ENCODE assay signal across 14 mouse cellular contexts in genomic region chr7:49699107-49700023, GRCm38 (mm10). TPM values are rescaled to one million over a fixed set of nuclear protein-coding genes. Genes with fewer than 3 reads are reported as not detected.
A peak's percentile ranks its signal among the peaks of the same experiment; 100 is the strongest.
DNase-seq lines count a peak whose midpoint lies in the region; ATAC-seq and TF ChIP-seq lines count a peak whose summit lies in the region.
"Had no signal": no experiment of that assay in that cellular context is flagged by ENCODE, and none has a peak within 500 bp of the region (broad histone marks: within the 10 kb centered on the region; RNA-seq: fewer than 3 reads in every experiment).

No protein-coding gene starts in this region.

- DNase-seq in neural tube, embryonic 10.5 days (ENCODE audit: extremely low spot score, low spot score), result no peak
- DNase-seq in hindbrain, postnatal 0 days (ENCODE audit: low spot score), result peak; percentile 37
- no peak for DNase-seq in gastrocnemius, adult 2 months
- DNase-seq in B cell, adult 2 months, result no peak
- DNase-seq: adrenal gland, adult 2 months; heart, adult 18-20 months; heart, postnatal 10 days; kidney, adult 11 months; thymus, postnatal 36 days had no signal

- no peak overlapping the region for H3K4me3 ChIP-seq in neural tube, embryonic 12.5 days
- no peak overlapping the region for H3K4me3 ChIP-seq in forebrain, embryonic 13.5 days
- H3K4me3 ChIP-seq in hindbrain, postnatal 0 days (ENCODE audit: low read length), result no peak overlapping the region
- H3K4me3 ChIP-seq in gastrocnemius, adult 2 months, result no peak overlapping the region
- no peak overlapping the region for H3K4me3 ChIP-seq in liver, embryonic 12.5 days
- H3K4me3 ChIP-seq: lung, embryonic 15.5 days had no signal

- H3K36me3 ChIP-seq in neural tube, embryonic 12.5 days, result no peaks in the 10 kb centered on the region
- H3K36me3 ChIP-seq in forebrain, embryonic 13.5 days (ENCODE audit: poor library complexity, severe bottlenecking), result no peaks in the 10 kb centered on the region
- no peaks in the 10 kb centered on the region for H3K36me3 ChIP-seq in hindbrain, postnatal 0 days (ENCODE audit: insufficient read depth, low read length)
- H3K36me3 ChIP-seq in liver, embryonic 12.5 days, result no peaks in the 10 kb centered on the region
- H3K36me3 ChIP-seq: lung, embryonic 15.5 days had no signal

- ATAC-seq in neural tube, embryonic 12.5 days (ENCODE audit: low FRiP score, low read depth), result peak; percentile 74
- ATAC-seq in forebrain, embryonic 13.5 days, result peak; percentile 75
- peak; percentile 75 for ATAC-seq in hindbrain, postnatal 0 days
- no peak for ATAC-seq in liver, embryonic 12.5 days
- ATAC-seq: CD4-positive, CD25-positive, alpha-beta regulatory T cell, adult 4 months had no signal

- intact Hi-C loops in gastrocnemius, adult 2 months (cut with DNase I), result no loop called here

- H3K4me2 ChIP-seq in neural tube, embryonic 12.5 days (replicated peaks), result no peak overlapping the region
- peak overlapping the region; percentile 27 for H3K4me2 ChIP-seq in forebrain, embryonic 13.5 days
- H3K4me2 ChIP-seq in hindbrain, postnatal 0 days (ENCODE audit: low read depth, low read length), result no peak overlapping the region
- no peak overlapping the region for H3K4me2 ChIP-seq in liver, embryonic 12.5 days
- H3K4me2 ChIP-seq: lung, embryonic 15.5 days had no signal

- no peak overlapping the region for H3K27ac ChIP-seq in neural tube, embryonic 12.5 days
- H3K27ac ChIP-seq in forebrain, embryonic 13.5 days, result no peak overlapping the region
- no peak overlapping the region for H3K27ac ChIP-seq in hindbrain, postnatal 0 days
- H3K27ac ChIP-seq in gastrocnemius, adult 2 months, result no peak overlapping the region
- H3K27ac ChIP-seq in liver, embryonic 12.5 days, result no peak overlapping the region
- H3K27ac ChIP-seq: lung, embryonic 15.5 days had no signal

- peaks cover 92% of the 10 kb centered on the region for H3K27me3 ChIP-seq in neural tube, embryonic 12.5 days (replicated peaks)
- peaks cover 89% of the 10 kb centered on the region for H3K27me3 ChIP-seq in forebrain, embryonic 13.5 days
- peaks cover 82% of the 10 kb centered on the region for H3K27me3 ChIP-seq in hindbrain, postnatal 0 days (ENCODE audit: insufficient read depth, low read length)
- no peaks in the 10 kb centered on the region for H3K27me3 ChIP-seq in liver, embryonic 12.5 days (replicated peaks)
- H3K27me3 ChIP-seq: lung, embryonic 15.5 days had no signal

- 13% methylated on average over 13 of the region's 13 CpGs for WGBS in neural tube, embryonic 12.5 days
- WGBS in forebrain, embryonic 13.5 days, result 4% methylated on average over 13 of the region's 13 CpGs
- 14% methylated on average over 13 of the region's 13 CpGs for WGBS in hindbrain, postnatal 0 days
- 76% methylated on average over 13 of the region's 13 CpGs for WGBS in liver, embryonic 12.5 days (ENCODE audit: insufficient replicate concordance)

- no peak for TF ChIP-seq CTCF in hindbrain, postnatal 0 days (IDR thresholded peaks at IDR 0.05; ENCODE audit: low read depth)
- TF ChIP-seq CTCF in gastrocnemius, adult 2 months (IDR thresholded peaks at IDR 0.05), result no peak

- no peaks in the 10 kb centered on the region for H3K9me3 ChIP-seq in neural tube, embryonic 12.5 days
- H3K9me3 ChIP-seq in forebrain, embryonic 13.5 days (replicated peaks), result no peaks in the 10 kb centered on the region
- no peaks in the 10 kb centered on the region for H3K9me3 ChIP-seq in hindbrain, postnatal 0 days (ENCODE audit: low read length)
- H3K9me3 ChIP-seq in liver, embryonic 12.5 days (replicated peaks), result no peaks in the 10 kb centered on the region
- H3K9me3 ChIP-seq: lung, embryonic 15.5 days had no signal

- H3K4me1 ChIP-seq in neural tube, embryonic 12.5 days, result peaks cover 14% of the 10 kb centered on the region; the same call in 1 of the 2 replicates
- peaks cover 44% of the 10 kb centered on the region for H3K4me1 ChIP-seq in forebrain, embryonic 13.5 days
- no peaks in the 10 kb centered on the region for H3K4me1 ChIP-seq in hindbrain, postnatal 0 days (ENCODE audit: insufficient read depth, low read length)
- H3K4me1 ChIP-seq in liver, embryonic 12.5 days, result no peaks in the 10 kb centered on the region

- H3K9ac ChIP-seq in neural tube, embryonic 12.5 days, result no peak overlapping the region
- H3K9ac ChIP-seq in forebrain, embryonic 13.5 days, result no peak overlapping the region
- H3K9ac ChIP-seq in hindbrain, postnatal 0 days (replicated peaks; ENCODE audit: low read length), result no peak overlapping the region
- H3K9ac ChIP-seq in liver, embryonic 12.5 days, result no peak overlapping the region
- H3K9ac ChIP-seq: lung, embryonic 15.5 days had no signal

RNA-seq across cellular contexts. Expression of gene Htatip2, which starts 59.5 kb away (rescaled TPM):
- 4.5 and 4.9 TPM in 2 replicates for polyA plus RNA-seq in neural tube, embryonic 12.5 days (2016; fragmentation: Nextera tagmentation; extraction: Ambion mirVana)
- 1.7 and 2.3 TPM in 2 replicates for polyA plus RNA-seq in forebrain, embryonic 13.5 days (2015; fragmentation: Nextera tagmentation; extraction: Ambion mirVana)
- 1.5 TPM in 1 of 2 replicates, not detected in the other for total RNA-seq in hindbrain, postnatal 0 days (2014; rRNA removed)
- polyA plus RNA-seq in hindbrain, postnatal 0 days (2015; fragmentation: Nextera tagmentation; extraction: Ambion mirVana), result 7.1 and 8.5 TPM in 2 replicates
- 1 to 10 TPM; 3.9 to 4.0 TPM for total RNA-seq in gastrocnemius, adult 2 months (2021)
- 37.0 and 37.7 TPM in 2 replicates for polyA plus RNA-seq in liver, embryonic 12.5 days (2016; fragmentation: Nextera tagmentation; extraction: Ambion mirVana)
